Mouse (Mus musculus) layer of hippocampus, adult 18-20 months (tissue): ENCODE measurements around the gene Nedd9. TPM values are rescaled to one million over a fixed set of nuclear protein-coding genes. Genes with fewer than 3 reads are reported as not detected.
A peak's percentile ranks its signal among the peaks of the same experiment; 100 is the strongest.

ENCODE experiments used
- DNase-seq, 2 experiments: peaks; one replicate each; pipeline ENCODE4 v3.0.0; 2022; ENCODE audit warnings: low spot score in 2 of 2
- total RNA-seq, 2 experiments: library from RNA; stranded (reverse); gene quantifications; 2 replicates each; pipeline ENCODE4 v1.2.3; 2021

Gene Nedd9
- total RNA-seq, 2 experiments from 2014 or later = 12.6 to 12.9 TPM

DNA sequence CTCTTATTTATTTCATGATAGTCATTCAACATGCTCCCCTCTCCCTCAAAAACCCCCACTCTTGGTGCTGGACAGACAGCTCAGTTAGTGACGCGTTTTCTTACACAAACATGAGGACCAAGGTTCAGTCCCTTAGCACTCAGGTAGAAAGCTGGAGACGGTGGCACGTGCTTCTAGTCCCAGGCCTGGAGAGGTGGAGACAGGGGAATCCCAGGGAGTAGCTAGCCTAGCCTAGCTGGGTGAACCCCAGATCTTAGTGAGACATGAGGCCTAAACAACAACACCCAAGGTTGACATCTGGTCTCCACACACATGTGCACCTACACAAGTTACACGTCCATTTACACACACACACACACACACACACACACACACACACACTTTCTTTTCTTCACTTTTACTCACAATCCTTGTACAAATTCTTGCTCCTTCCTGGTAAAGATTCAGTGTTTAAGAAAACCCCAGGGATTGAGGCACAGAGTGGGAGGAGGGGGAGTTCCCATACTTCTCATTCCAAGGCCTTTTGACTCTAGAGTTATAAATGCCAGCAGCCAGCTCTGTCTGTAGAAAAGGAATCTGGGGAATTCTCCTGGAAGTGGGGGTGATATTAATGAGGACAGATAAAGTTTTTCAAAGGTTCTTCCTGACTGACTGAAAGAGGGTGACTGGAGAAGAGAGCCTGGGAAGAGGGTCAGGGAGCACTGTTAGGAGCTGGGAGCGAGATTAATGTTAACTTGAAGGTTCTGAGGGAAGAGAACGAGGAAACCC lies 29.9 kb downstream of the Nedd9 start:
- no peak for DNase-seq

- no peak for DNase-seq
These were observed 30.7 kb downstream of the Nedd9 start for GRCm38 (mm10) chr13:41456292-41457029.

- DNase-seq = no peak
These were observed 33.7 kb downstream of the Nedd9 start for GRCm38 (mm10) chr13:41453227-41454193.

GRCm38 (mm10) chr13:41450821-41451220 lies 36.3 kb downstream of the Nedd9 start:
- DNase-seq = no peak

DNA sequence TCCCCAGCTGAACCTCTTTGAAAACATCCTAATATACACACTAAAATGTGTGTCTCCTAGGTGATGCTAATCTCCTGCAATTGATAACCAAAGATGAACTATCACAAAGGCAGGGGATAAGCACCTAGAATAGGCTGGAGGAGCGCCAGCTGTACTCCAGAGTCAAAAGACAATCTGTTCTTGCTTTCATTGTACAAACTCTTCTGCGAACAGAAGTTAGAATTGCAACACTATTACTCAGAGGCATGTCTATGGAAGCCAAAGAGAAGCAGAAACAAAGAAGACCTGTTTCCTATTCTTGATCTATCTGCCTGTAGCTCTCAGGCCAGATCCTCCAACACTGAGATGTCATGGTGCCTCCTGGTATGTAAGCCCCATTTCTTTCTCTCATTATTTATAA lies 38.0 kb downstream of the Nedd9 start:
- peak in 1 of 2 experiments; percentile 27 for DNase-seq

DNA sequence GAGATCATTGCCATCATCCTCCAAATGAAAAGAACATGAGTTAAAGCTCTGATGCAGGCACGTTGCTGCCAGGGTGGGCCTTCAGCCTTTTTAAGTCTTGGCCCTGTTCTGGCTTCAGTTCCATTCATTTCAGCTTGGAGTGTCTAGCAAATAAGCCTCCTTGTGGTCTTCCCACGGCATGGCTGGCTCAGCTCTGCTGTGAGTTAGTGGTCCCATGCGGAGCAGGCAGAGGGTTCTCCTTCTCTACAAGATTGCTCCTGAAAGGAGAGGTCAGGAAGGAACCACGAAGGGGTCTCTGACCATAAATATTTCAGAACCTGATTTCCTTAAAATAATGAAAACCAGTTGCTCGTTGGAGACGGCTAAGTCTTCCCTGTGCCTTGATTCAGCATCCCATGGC lies 40.0 kb downstream of the Nedd9 start:
- no peak for DNase-seq

- peak in 1 of 2 experiments; percentile 53 for DNase-seq
These were observed 40.6 kb downstream of the Nedd9 start for GRCm38 (mm10) chr13:41446591-41446990.

GRCm38 (mm10) chr13:41445067-41445808 lies 41.9 kb downstream of the Nedd9 start:
- peak in 1 of 2 experiments; percentile 23 for DNase-seq

- no peak for DNase-seq
These were observed 42.9 kb downstream of the Nedd9 start for GRCm38 (mm10) chr13:41444230-41444629.

DNA sequence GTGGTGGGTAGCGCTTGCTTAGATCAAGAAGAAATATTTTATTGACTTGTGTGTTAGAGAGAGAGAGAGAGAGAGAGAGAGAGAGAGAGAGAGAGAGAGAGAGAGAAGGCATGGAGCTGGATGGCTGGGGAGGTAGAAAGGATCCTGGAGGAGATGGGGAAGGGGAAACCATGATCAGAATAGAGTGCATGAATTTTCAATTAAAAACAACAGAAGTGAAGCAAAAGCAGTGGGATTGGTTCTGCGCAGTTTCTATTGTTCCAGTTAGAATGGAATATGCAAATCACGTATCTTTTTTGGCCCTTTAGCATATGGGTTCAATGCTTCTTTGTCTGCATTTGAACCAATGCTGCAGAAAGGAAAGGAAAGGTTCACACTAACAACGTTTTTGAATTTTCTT lies 45.0 kb downstream of the Nedd9 start:
- no peak for DNase-seq

GRCm38 (mm10) chr13:41440205-41440604 lies 47.0 kb downstream of the Nedd9 start:
- DNase-seq = no peak

GRCm38 (mm10) chr13:41437390-41437789 lies 49.8 kb downstream of the Nedd9 start:
- DNase-seq = no peak

- no peak for DNase-seq
These were observed 50.4 kb downstream of the Nedd9 start for GRCm38 (mm10) chr13:41436731-41437130.

DNA sequence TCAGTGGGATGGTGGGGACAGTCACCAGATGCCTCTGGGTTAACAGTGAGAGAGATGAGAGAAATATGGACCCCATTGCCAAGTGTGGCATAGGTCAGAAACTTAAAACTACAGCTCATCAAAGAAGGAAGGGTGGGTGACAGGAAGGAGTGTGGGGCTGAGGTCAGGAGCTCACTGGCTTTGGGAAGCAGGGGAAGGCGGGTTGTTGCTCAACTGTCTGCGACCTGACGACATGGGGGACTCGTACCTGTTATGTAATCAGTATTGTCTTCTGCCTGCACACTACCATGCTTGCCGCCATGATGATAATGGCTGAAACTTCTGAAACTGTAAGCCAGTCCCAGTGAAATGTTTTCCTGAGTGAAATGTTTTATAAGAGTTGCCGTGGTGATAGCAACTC lies 54.0 kb downstream of the Nedd9 start:
- DNase-seq = no peak

- DNase-seq = no peak
These were observed 55.4 kb downstream of the Nedd9 start for GRCm38 (mm10) chr13:41431795-41432194.

- DNase-seq = no peak
These were observed 60.1 kb downstream of the Nedd9 start for GRCm38 (mm10) chr13:41427046-41427445.

- no peak for DNase-seq
These were observed 63.6 kb downstream of the Nedd9 start for GRCm38 (mm10) chr13:41423463-41424074.

- DNase-seq = no peak
These were observed 64.6 kb downstream of the Nedd9 start for GRCm38 (mm10) chr13:41422581-41422980.

DNA sequence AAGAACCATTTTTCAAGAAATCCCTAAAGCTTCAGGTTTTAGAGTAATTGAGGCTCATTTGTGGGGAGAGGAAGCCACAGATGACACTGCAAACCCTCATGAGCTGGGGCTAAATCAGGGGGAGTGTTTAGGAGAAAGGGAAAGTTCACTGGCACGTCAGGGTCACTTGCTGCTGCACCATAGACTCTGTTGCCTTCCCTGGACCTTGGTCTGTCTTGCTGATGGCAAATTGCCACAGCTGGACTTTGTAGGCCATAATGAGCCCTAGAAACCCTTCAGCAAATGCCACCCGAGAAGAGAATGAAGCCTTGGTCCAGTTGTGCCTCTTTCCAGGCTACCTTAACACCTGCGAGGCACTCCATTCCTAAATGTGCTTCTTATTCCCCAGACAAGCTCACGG lies 66.8 kb downstream of the Nedd9 start:
- DNase-seq = no peak

GRCm38 (mm10) chr13:41418198-41418869 lies 68.8 kb downstream of the Nedd9 start:
- DNase-seq = no peak
